In the genomic region with DNA sequence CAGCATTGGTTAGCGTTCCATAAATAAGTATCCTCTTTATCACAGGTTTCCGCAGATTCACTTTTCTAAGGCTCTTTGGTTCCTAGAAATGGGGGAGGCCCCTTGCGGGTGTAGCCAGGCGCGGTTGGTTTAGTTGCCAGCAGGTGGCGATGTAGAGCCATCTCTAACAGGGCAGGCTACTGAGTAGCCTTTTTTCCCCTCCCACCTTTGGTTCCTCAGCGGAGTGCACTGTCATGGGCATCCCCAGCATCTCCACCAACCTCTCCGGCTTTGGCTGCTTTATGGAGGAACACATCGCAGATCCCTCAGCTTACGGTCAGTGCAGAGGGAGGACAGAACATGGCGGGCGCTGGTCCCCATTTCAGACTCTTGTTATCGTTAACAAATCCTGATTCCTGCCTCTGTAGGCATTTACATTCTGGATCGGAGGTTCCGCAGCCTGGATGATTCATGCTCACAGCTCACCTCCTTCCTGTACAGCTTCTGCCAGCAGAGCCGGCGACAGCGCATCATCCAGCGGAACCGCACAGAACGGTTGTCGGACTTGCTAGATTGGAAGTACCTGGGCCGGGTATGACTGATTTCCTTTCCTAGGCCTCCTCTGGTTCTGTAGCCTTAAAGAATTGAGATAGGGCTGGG, we compare ENCODE assay signal across 8 mouse cellular contexts. TPM values are rescaled to one million over a fixed set of nuclear protein-coding genes. Genes with fewer than 3 reads are reported as not detected.
DNase-seq lines count a peak whose midpoint lies in the region; ATAC-seq and TF ChIP-seq lines count a peak whose summit lies in the region.

No protein-coding gene starts in this region.

- 0 out of 2 replicates have a peak overlapping the region, but pooled peaks have one; percentile 6 for H3K4me3 ChIP-seq in hindbrain, postnatal 0 days (ENCODE audit: low read length)

- no peaks in the 10 kb centered on the region for H3K4me1 ChIP-seq in hindbrain, postnatal 0 days (ENCODE audit: insufficient read depth, low read length)

- TF ChIP-seq CTCF in hindbrain, postnatal 0 days (IDR thresholded peaks at IDR 0.05; ENCODE audit: low read depth) = peak; percentile 88

- peak; percentile 68 for DNase-seq in adipocyte (ENCODE audit: low spot score)
- DNase-seq in cerebellum, postnatal 4 days (ENCODE audit: low spot score in 2 of 2) = peak; percentile 80 to 85
- peak; percentile 73 to 74 for DNase-seq in gastrocnemius, adult 8-10 months (ENCODE audit: low spot score in 2 of 2)
- DNase-seq in hindbrain, postnatal 0 days (ENCODE audit: low spot score) = peak; percentile 87
- DNase-seq in left cerebral cortex, adult 18-20 months (ENCODE audit: low spot score in 2 of 2) = peak; percentile 90 to 93
- DNase-seq in lung, postnatal 4 days = peak; percentile 78 to 89
- peak; percentile 86 to 89 for DNase-seq in right cerebral cortex, postnatal 10 days (ENCODE audit: low spot score in 2 of 2)
- DNase-seq in yolk sac, embryonic 10.5 days (ENCODE audit: low spot score) = peak; percentile 69

- peaks cover 32% of the 10 kb centered on the region for H3K36me3 ChIP-seq in hindbrain, postnatal 0 days (ENCODE audit: insufficient read depth, low read length)

- no peaks in the 10 kb centered on the region for H3K27me3 ChIP-seq in hindbrain, postnatal 0 days (ENCODE audit: insufficient read depth, low read length)

- peak overlapping the region; percentile 45; the same call in 1 of the 2 replicates for H3K27ac ChIP-seq in hindbrain, postnatal 0 days

- H3K4me2 ChIP-seq in hindbrain, postnatal 0 days (ENCODE audit: low read depth, low read length) = no peak overlapping the region

- ATAC-seq in hindbrain, postnatal 0 days = peak; percentile 79

- no peak overlapping the region for H3K9ac ChIP-seq in hindbrain, postnatal 0 days (replicated peaks; ENCODE audit: low read length)

- WGBS in hindbrain, postnatal 0 days = 56% methylated on average over 23 of the region's 23 CpGs

- H3K9me3 ChIP-seq in hindbrain, postnatal 0 days (ENCODE audit: low read length) = no peaks in the 10 kb centered on the region

RNA-seq across cellular contexts. Expression of gene Ftl1, which starts 8.2 kb away (rescaled TPM):
- 100 to 1,000 TPM in 3 of 4 experiments, 10 to 100 TPM in 1; 83.2 to 132 (median 121) TPM for total RNA-seq in gastrocnemius, adult 8-10 months (2022)
- 2,068 and 2,255 TPM in 2 replicates for total RNA-seq in hindbrain, postnatal 0 days (2014; rRNA removed)
- 4,654 and 4,668 TPM in 2 replicates for polyA plus RNA-seq in hindbrain, postnatal 0 days (2015; fragmentation: Nextera tagmentation; extraction: Ambion mirVana)
- total RNA-seq in left cerebral cortex, adult 18-20 months (2021) = 100 to 1,000 TPM; 218 to 238 TPM

RNA-seq across cellular contexts. Expression of gene Ruvbl2, which starts 13.6 kb away (rescaled TPM):
- 10 to 100 TPM; 22.4 to 28.6 (median 24.0) TPM for total RNA-seq in gastrocnemius, adult 8-10 months (2022)
- 147 and 161 TPM in 2 replicates for total RNA-seq in hindbrain, postnatal 0 days (2014; rRNA removed)
- 82.9 and 88.9 TPM in 2 replicates for polyA plus RNA-seq in hindbrain, postnatal 0 days (2015; fragmentation: Nextera tagmentation; extraction: Ambion mirVana)
- total RNA-seq in left cerebral cortex, adult 18-20 months (2021) = 10 to 100 TPM; 32.4 to 34.5 TPM

RNA-seq across cellular contexts. Expression of gene Bax, which starts 15.2 kb away (rescaled TPM):
- total RNA-seq in gastrocnemius, adult 8-10 months (2022) = 10 to 100 TPM; 14.5 to 17.8 (median 15.3) TPM
- total RNA-seq in hindbrain, postnatal 0 days (2014; rRNA removed) = 117 and 131 TPM in 2 replicates
- 253 and 264 TPM in 2 replicates for polyA plus RNA-seq in hindbrain, postnatal 0 days (2015; fragmentation: Nextera tagmentation; extraction: Ambion mirVana)
- total RNA-seq in left cerebral cortex, adult 18-20 months (2021) = 10 to 100 TPM; 55.2 to 59.3 TPM

RNA-seq across cellular contexts. Expression of gene Gys1, which starts 16.8 kb away (rescaled TPM):
- total RNA-seq in gastrocnemius, adult 8-10 months (2022) = 100 to 1,000 TPM; 265 to 308 (median 299) TPM
- 21.1 and 22.4 TPM in 2 replicates for total RNA-seq in hindbrain, postnatal 0 days (2014; rRNA removed)
- 16.1 and 16.4 TPM in 2 replicates for polyA plus RNA-seq in hindbrain, postnatal 0 days (2015; fragmentation: Nextera tagmentation; extraction: Ambion mirVana)
- total RNA-seq in left cerebral cortex, adult 18-20 months (2021) = 10 to 100 TPM; 15.1 to 18.1 TPM

RNA-seq across cellular contexts. Expression of gene Tulp2, which starts 30.2 kb away (rescaled TPM):
- total RNA-seq in gastrocnemius, adult 8-10 months (2022) = not detected
- total RNA-seq in hindbrain, postnatal 0 days (2014; rRNA removed) = 0.21 TPM in 1 of 2 replicates, not detected in the other
- polyA plus RNA-seq in hindbrain, postnatal 0 days (2015; fragmentation: Nextera tagmentation; extraction: Ambion mirVana) = 0.21 and 0.57 TPM in 2 replicates
- total RNA-seq in left cerebral cortex, adult 18-20 months (2021) = under 1 TPM in 1 of 2 experiments, not detected in 1; 0.21 TPM

Comparison
In these comparisons a context has a peak if more than half of its experiments do, and no peak if none do; other contexts are left out.
1. Peak in every context shown above with its lines: DNase-seq, ATAC-seq, H3K4me3 ChIP-seq and H3K27ac ChIP-seq.